Mouse (Mus musculus): ENCODE measurements around the gene H2-DMb2. TPM values are rescaled to one million over a fixed set of nuclear protein-coding genes. Genes with fewer than 3 reads are reported as not detected.

H2-DMb2 gene
- polyA plus RNA-seq, 1 experiment from 2014 or later: 0.17 TPM

GRCm38 (mm10) chr17:34119249-34120179 is 23.6 kb upstream of the H2-DMb2 start, which contains the start of gene H2-DMa:
H2-DMa (plus strand) TSS chr17:34119541.
- WGBS: under 1% methylated on average over 93 of the region's 96 CpGs
- Histone ChIP-seq H3K9me3 (replicated peaks) (no peaks in the 10 kb centered on the region), H3K36me3 (peaks cover 26% of the 10 kb centered on the region), H3K4me1 (peaks cover 41% of the 10 kb centered on the region), H3K9ac (replicated peaks) (peak within 1 kb of the TSS; percentile 89), H3K4me2 (peak within 1 kb of the TSS; percentile 89), H3K4me3 (replicated peaks) (peak within 1 kb of the TSS; percentile 82), H3K27me3 (replicated peaks) (no peaks in the 10 kb centered on the region), H3K27ac (replicated peaks) (peak within 1 kb of the TSS; percentile 100)
- ATAC-seq (ENCODE audit: low FRiP score): peak; percentile 81

- peak overlapping the region; percentile 89 for H3K4me2 ChIP-seq
- peak overlapping the region; percentile 100 for H3K27ac ChIP-seq (replicated peaks)
- H3K4me3 ChIP-seq (replicated peaks): peak overlapping the region; percentile 82
- H3K9me3 ChIP-seq (replicated peaks): no peaks in the 10 kb centered on the region
- WGBS: 1% methylated on average over 33 of the region's 42 CpGs
- peak; percentile 13 for ATAC-seq (ENCODE audit: low FRiP score)
- H3K9ac ChIP-seq (replicated peaks): peak overlapping the region; percentile 82
- H3K27me3 ChIP-seq (replicated peaks): no peaks in the 10 kb centered on the region
- peaks cover 18% of the 10 kb centered on the region for H3K36me3 ChIP-seq
- H3K4me1 ChIP-seq: peaks cover 41% of the 10 kb centered on the region
These were observed 22.9 kb upstream of the H2-DMb2 start for GRCm38 (mm10) chr17:34120180-34120723.

GRCm38 (mm10) chr17:34120814-34121171 is 22.3 kb upstream of the H2-DMb2 start:
- Histone ChIP-seq H3K9me3 (replicated peaks) (no peaks in the 10 kb centered on the region), H3K9ac (replicated peaks) (peak overlapping the region; percentile 82), H3K27ac (replicated peaks) (peak overlapping the region; percentile 100), H3K4me3 (replicated peaks) (peak overlapping the region; percentile 82), H3K36me3 (peaks cover 13% of the 10 kb centered on the region), H3K27me3 (replicated peaks) (no peaks in the 10 kb centered on the region), H3K4me2 (peak overlapping the region; percentile 89), H3K4me1 (peaks cover 40% of the 10 kb centered on the region)
- WGBS: under 1% methylated on average over 28 of the region's 31 CpGs
- ATAC-seq (ENCODE audit: low FRiP score): peak; percentile 0; the same call in 1 of the 2 replicates

GRCm38 (mm10) chr17:34121172-34121878 is 21.8 kb upstream of the H2-DMb2 start:
- peak overlapping the region; percentile 82 for H3K4me3 ChIP-seq (replicated peaks)
- H3K4me2 ChIP-seq: peak overlapping the region; percentile 89
- H3K27ac ChIP-seq (replicated peaks): peak overlapping the region; percentile 100
- H3K9ac ChIP-seq (replicated peaks): peak overlapping the region; percentile 82
- no peaks in the 10 kb centered on the region for H3K9me3 ChIP-seq (replicated peaks)
- H3K36me3 ChIP-seq: peaks cover 9% of the 10 kb centered on the region
- ATAC-seq (ENCODE audit: low FRiP score): peak; percentile 12
- no peaks in the 10 kb centered on the region for H3K27me3 ChIP-seq (replicated peaks)
- under 1% methylated on average over 35 of the region's 35 CpGs for WGBS
- peaks cover 36% of the 10 kb centered on the region for H3K4me1 ChIP-seq

GRCm38 (mm10) chr17:34121879-34122187 is 21.3 kb upstream of the H2-DMb2 start:
- peak overlapping the region; percentile 82 for H3K9ac ChIP-seq (replicated peaks)
- ATAC-seq (ENCODE audit: low FRiP score): peak; percentile 14; the same call in 1 of the 2 replicates

GRCm38 (mm10) chr17:34122188-34122984 is 20.7 kb upstream of the H2-DMb2 start, which contains the start of gene Brd2:
Brd2 (minus strand) TSS chr17:34122634.
- peak within 1 kb of the TSS; percentile 82 for H3K4me3 ChIP-seq (replicated peaks)

More at GRCm38 (mm10) chr17:34121879-34122187, 21.3 kb upstream of the H2-DMb2 start:
- Histone ChIP-seq H3K36me3 (peaks cover 4% of the 10 kb centered on the region), H3K4me1 (peaks cover 34% of the 10 kb centered on the region), H3K4me3 (replicated peaks) (peak overlapping the region; percentile 82), H3K27me3 (replicated peaks) (no peaks in the 10 kb centered on the region), H3K4me2 (peak overlapping the region; percentile 89), H3K9me3 (replicated peaks) (no peaks in the 10 kb centered on the region), H3K27ac (replicated peaks) (peak overlapping the region; percentile 100)
- under 1% methylated on average over 9 of the region's 10 CpGs for WGBS

GRCm38 (mm10) chr17:34123111-34123510 is 20.0 kb upstream of the H2-DMb2 start:
- Histone ChIP-seq H3K9me3 (replicated peaks) (no peaks in the 10 kb centered on the region), H3K27me3 (replicated peaks) (no peaks in the 10 kb centered on the region), H3K4me1 (peaks cover 33% of the 10 kb centered on the region), H3K4me2 (peak overlapping the region; percentile 89), H3K4me3 (replicated peaks) (peak overlapping the region; percentile 82), H3K36me3 (no peaks in the 10 kb centered on the region), H3K27ac (replicated peaks) (peak overlapping the region; percentile 100), H3K9ac (replicated peaks) (peak overlapping the region; percentile 82)
- 2% methylated on average over 7 of the region's 7 CpGs for WGBS
- ATAC-seq (ENCODE audit: low FRiP score): no peak

More at GRCm38 (mm10) chr17:34122188-34122984, 20.7 kb upstream of the H2-DMb2 start, which contains the start of gene Brd2:
- Histone ChIP-seq H3K4me2 (peak within 1 kb of the TSS; percentile 89), H3K9me3 (replicated peaks) (no peaks in the 10 kb centered on the region), H3K9ac (replicated peaks) (peak within 1 kb of the TSS; percentile 82), H3K36me3 (no peaks in the 10 kb centered on the region), H3K27me3 (replicated peaks) (no peaks in the 10 kb centered on the region), H3K27ac (replicated peaks) (peak within 1 kb of the TSS; percentile 100), H3K4me1 (peaks cover 34% of the 10 kb centered on the region)
- peak; percentile 66 for ATAC-seq (ENCODE audit: low FRiP score)
- WGBS: under 1% methylated on average over 69 of the region's 75 CpGs

GRCm38 (mm10) chr17:34123518-34123917 is 19.6 kb upstream of the H2-DMb2 start:
- Histone ChIP-seq H3K27me3 (replicated peaks) (no peaks in the 10 kb centered on the region), H3K27ac (replicated peaks) (peak overlapping the region; percentile 100), H3K9me3 (replicated peaks) (no peaks in the 10 kb centered on the region), H3K9ac (replicated peaks) (peak overlapping the region; percentile 82), H3K4me2 (peak overlapping the region; percentile 89), H3K36me3 (no peaks in the 10 kb centered on the region), H3K4me3 (replicated peaks) (peak overlapping the region; percentile 82), H3K4me1 (peaks cover 37% of the 10 kb centered on the region)
- ATAC-seq (ENCODE audit: low FRiP score): no peak
- WGBS: 5% methylated on average over 2 of the region's 2 CpGs

- Histone ChIP-seq H3K27me3 (replicated peaks) (no peaks in the 10 kb centered on the region), H3K4me2 (peak overlapping the region; percentile 89), H3K4me3 (replicated peaks) (no peak overlapping the region), H3K9ac (replicated peaks) (no peak overlapping the region), H3K9me3 (replicated peaks) (no peaks in the 10 kb centered on the region), H3K27ac (replicated peaks) (no peak overlapping the region), H3K4me1 (peaks cover 48% of the 10 kb centered on the region), H3K36me3 (no peaks in the 10 kb centered on the region)
- WGBS: 87% methylated on average over 6 of the region's 6 CpGs
- ATAC-seq (ENCODE audit: low FRiP score): no peak
These were observed 18.5 kb upstream of the H2-DMb2 start for GRCm38 (mm10) chr17:34124649-34125048.

- ATAC-seq (ENCODE audit: low FRiP score): no peak
- Histone ChIP-seq H3K9me3 (replicated peaks) (no peaks in the 10 kb centered on the region), H3K27ac (replicated peaks) (no peak overlapping the region), H3K4me2 (no peak overlapping the region), H3K4me1 (peaks cover 48% of the 10 kb centered on the region), H3K36me3 (no peaks in the 10 kb centered on the region), H3K9ac (replicated peaks) (no peak overlapping the region), H3K27me3 (replicated peaks) (no peaks in the 10 kb centered on the region), H3K4me3 (replicated peaks) (no peak overlapping the region)
- 39% methylated on average over 9 of the region's 9 CpGs for WGBS
These were observed 16.2 kb upstream of the H2-DMb2 start for GRCm38 (mm10) chr17:34126826-34127420.
